21 mouse cellular contexts compared by ENCODE assay signal in the genomic region with DNA sequence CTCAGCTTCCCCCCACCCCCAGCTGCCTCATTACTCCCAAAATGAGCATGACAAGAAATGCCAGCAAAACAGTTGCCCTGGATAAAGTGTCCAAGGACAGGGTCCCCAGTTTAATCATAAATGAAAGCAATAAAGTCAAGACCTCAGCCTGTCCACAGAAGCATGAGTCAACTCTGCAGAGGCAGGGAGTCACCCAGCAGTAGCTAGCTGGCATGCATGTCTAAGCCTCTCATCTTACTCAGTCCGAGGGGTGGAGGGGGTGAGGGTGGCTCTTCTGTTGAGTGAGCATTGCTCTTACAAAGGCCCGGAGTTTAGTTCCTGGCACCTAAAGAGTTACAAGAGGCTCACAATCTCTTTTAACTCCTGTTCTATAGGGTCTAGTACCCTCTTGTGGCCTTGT.
"Had no signal": no experiment of that assay in that cellular context is flagged by ENCODE, and none has a peak within 500 bp of the region (broad histone marks: within the 10 kb centered on the region; RNA-seq: fewer than 3 reads in every experiment).

No protein-coding gene starts in this region.

- H3K27ac ChIP-seq: limb, embryonic 12.5 days; limb, embryonic 15.5 days; liver, embryonic 12.5 days; liver, embryonic 15.5 days; lung, embryonic 15.5 days; midbrain, embryonic 10.5 days; neural tube, embryonic 12.5 days; neural tube, embryonic 15.5 days; stomach, embryonic 15.5 days had no signal

- ATAC-seq: intestine, embryonic 16.5 days; liver, embryonic 12.5 days had no signal

- H3K4me1 ChIP-seq: limb, embryonic 12.5 days; limb, embryonic 15.5 days; liver, embryonic 12.5 days; liver, embryonic 15.5 days; lung, embryonic 15.5 days; neural tube, embryonic 12.5 days; neural tube, embryonic 15.5 days; stomach, embryonic 15.5 days had no signal

- H3K4me2 ChIP-seq: limb, embryonic 12.5 days; limb, embryonic 15.5 days; liver, embryonic 12.5 days; liver, embryonic 15.5 days; lung, embryonic 15.5 days; neural tube, embryonic 12.5 days; neural tube, embryonic 15.5 days; stomach, embryonic 15.5 days had no signal

- DNase-seq: kidney, adult 2 months; left cerebral cortex, postnatal 4 days; lung, adult 18-20 months; lung, postnatal 10 days; lung, postnatal 36 days; midbrain, embryonic 14.5 days; retina, postnatal 1 day; right cerebral cortex, postnatal 25 days; spleen, adult 18-20 months; thymus, postnatal 36 days had no signal

- H3K27me3 ChIP-seq: limb, embryonic 12.5 days; limb, embryonic 15.5 days; liver, embryonic 12.5 days; liver, embryonic 15.5 days; lung, embryonic 15.5 days; megakaryocyte, embryonic 14.5 days; neural tube, embryonic 12.5 days; neural tube, embryonic 15.5 days; stomach, embryonic 15.5 days had no signal

- H3K36me3 ChIP-seq: limb, embryonic 12.5 days; limb, embryonic 15.5 days; liver, embryonic 12.5 days; liver, embryonic 15.5 days; lung, embryonic 15.5 days; midbrain, embryonic 10.5 days; neural tube, embryonic 12.5 days; neural tube, embryonic 15.5 days; stomach, embryonic 15.5 days had no signal

- H3K9me3 ChIP-seq: limb, embryonic 12.5 days; limb, embryonic 15.5 days; liver, embryonic 15.5 days; lung, embryonic 15.5 days; midbrain, embryonic 10.5 days; neural tube, embryonic 12.5 days; neural tube, embryonic 15.5 days; stomach, embryonic 15.5 days had no signal

- H3K9ac ChIP-seq: limb, embryonic 12.5 days; limb, embryonic 15.5 days; liver, embryonic 12.5 days; liver, embryonic 15.5 days; lung, embryonic 15.5 days; neural tube, embryonic 12.5 days; neural tube, embryonic 15.5 days; stomach, embryonic 15.5 days had no signal

- H3K4me3 ChIP-seq: limb, embryonic 12.5 days; limb, embryonic 15.5 days; liver, embryonic 12.5 days; liver, embryonic 15.5 days; lung, embryonic 15.5 days; megakaryocyte, embryonic 14.5 days; midbrain, embryonic 10.5 days; neural tube, embryonic 12.5 days; neural tube, embryonic 15.5 days; stomach, embryonic 15.5 days had no signal
